Mouse (Mus musculus) neural tube, embryonic 15.5 days (tissue): Measurements from ENCODE around the gene Fthl17f. TPM values are rescaled to one million over a fixed set of nuclear protein-coding genes. Genes with fewer than 3 reads are reported as not detected.
"Not testable (repeated sequence)": the region's sequence is repeated elsewhere in the genome, so short reads cannot be mapped to it uniquely, and the experiment has no call there.

Experiments
- ATAC-seq: fragments of 200-750 bp; cut with Nextera tagmentation; 2 replicates; pipeline ENCODE4 v1.8.0; 2017; ENCODE audit warnings: mild to moderate bottlenecking, moderate TSS enrichment, moderate library complexity; ENCODE audit not compliant: low FRiP score
- H3K27ac ChIP-seq: fragments of 300-500 bp; sonication (generic); replicated peaks from 2 replicates; pipeline ENCODE4 v1.5.1; 2015; ENCODE audit warnings: mild to moderate bottlenecking, inconsistent platforms
- H3K27me3 ChIP-seq: fragments of 300-500 bp; sonication (generic); replicated peaks from 2 replicates; pipeline ENCODE4 v1.6.1; 2015; ENCODE audit warnings: inconsistent platforms
- H3K36me3 ChIP-seq: fragments of 300-500 bp; sonication (generic); 2 replicates; pipeline ENCODE4 v1.6.1; 2015; ENCODE audit warnings: inconsistent platforms
- H3K4me1 ChIP-seq: fragments of 300-500 bp; sonication (generic); 2 replicates; pipeline ENCODE4 v1.6.1; 2015; ENCODE audit warnings: inconsistent platforms
- H3K4me2 ChIP-seq: fragments of 300-500 bp; sonication (generic); 2 replicates; pipeline ENCODE4 v1.6.1; 2015; ENCODE audit warnings: inconsistent platforms, mild to moderate bottlenecking, moderate library complexity
- H3K4me3 ChIP-seq: fragments of 300-500 bp; sonication (generic); replicated peaks from 2 replicates; pipeline ENCODE4 v1.5.1; 2015; ENCODE audit warnings: mild to moderate bottlenecking, inconsistent platforms
- H3K9ac ChIP-seq: fragments of 300-500 bp; sonication (generic); replicated peaks from 2 replicates; pipeline ENCODE4 v1.6.1; 2015; ENCODE audit warnings: mild to moderate bottlenecking, inconsistent platforms
- H3K9me3 ChIP-seq: fragments of 300-500 bp; sonication (generic); replicated peaks from 2 replicates; pipeline ENCODE4 v1.6.1; 2016; ENCODE audit warnings: inconsistent platforms
- WGBS: fragments of 180-500 bp; shearing (Covaris S2); methylation state at CpG from one replicate; pipeline ENCODE4 v1.1.7; 2015; ENCODE audit warnings: mixed read lengths; 5-methylcytosine and 5-hydroxymethylcytosine counted together
- polyA plus RNA-seq: library from polyadenylated mRNA; unstranded; fragments of >200 nt; fragmentation: Nextera tagmentation; extraction: Ambion mirVana; gene quantifications from 2 replicates; pipeline ENCODE4 v1.2.1, GENCODE M21; 2015

Gene Fthl17f
- not detected in 2 replicates for polyA plus RNA-seq

DNA sequence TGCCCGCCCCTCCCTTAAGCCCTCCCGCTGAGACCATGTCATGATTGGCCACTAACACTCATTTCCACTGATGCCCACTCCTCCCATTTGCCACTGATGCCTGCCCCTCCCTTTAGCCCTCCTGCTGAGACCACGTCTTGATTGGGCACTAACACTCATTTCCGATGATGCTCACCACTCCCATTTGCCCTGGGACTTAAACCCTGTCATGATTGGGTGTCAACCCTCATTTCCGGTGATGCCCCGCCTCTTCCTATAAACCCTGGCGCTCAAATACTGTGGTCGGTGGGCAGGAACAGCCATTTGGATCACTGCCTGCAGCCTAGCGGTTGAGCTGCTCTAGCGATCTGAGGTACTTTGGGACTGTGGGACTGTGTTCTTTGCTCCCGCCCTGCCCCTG, at the start of gene Fthl17f:
Gene Fthl17f, plus strand, starts transcription at position 301 of the 400 bp plus-strand sequence.
- H3K36me3 ChIP-seq, H3K9ac ChIP-seq, H3K9me3 ChIP-seq, H3K4me2 ChIP-seq, ATAC-seq, H3K27ac ChIP-seq, H3K27me3 ChIP-seq, H3K4me1 ChIP-seq, H3K4me3 ChIP-seq: not testable (repeated sequence)
- WGBS: 94% methylated on average over 11 of the region's 11 CpGs

DNA sequence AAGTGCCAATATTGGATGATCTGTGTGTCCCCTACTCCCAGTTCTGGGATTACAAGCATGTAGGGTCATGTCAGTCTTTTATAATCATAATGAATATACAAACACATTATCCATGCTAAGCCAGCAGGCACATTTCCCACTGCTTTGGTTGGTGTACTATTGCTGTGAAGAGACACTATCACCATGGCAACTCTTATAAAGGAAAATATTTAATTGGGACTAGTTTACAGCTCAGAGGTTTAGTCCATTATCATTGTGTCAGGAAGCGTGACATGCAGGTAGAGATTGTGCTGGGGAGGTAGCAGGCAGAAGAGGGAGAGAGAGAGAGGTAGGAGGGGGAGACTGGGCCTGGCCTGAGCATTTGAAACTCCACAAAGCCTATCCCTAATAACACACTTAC, 46.7 kb upstream of the Fthl17f start:
- no peaks in the 10 kb centered on the region for H3K36me3 ChIP-seq
- no peaks in the 10 kb centered on the region for H3K4me1 ChIP-seq
- H3K4me3 ChIP-seq: no peak overlapping the region
- H3K4me2 ChIP-seq: no peak overlapping the region
- H3K27me3 ChIP-seq: no peaks in the 10 kb centered on the region
- no peaks in the 10 kb centered on the region for H3K9me3 ChIP-seq
- ATAC-seq: peak; percentile 47; the same call in 1 of the 2 replicates
- 50% methylated on average over 1 of the region's 1 CpGs for WGBS
- H3K27ac ChIP-seq: no peak overlapping the region
- no peak overlapping the region for H3K9ac ChIP-seq

DNA sequence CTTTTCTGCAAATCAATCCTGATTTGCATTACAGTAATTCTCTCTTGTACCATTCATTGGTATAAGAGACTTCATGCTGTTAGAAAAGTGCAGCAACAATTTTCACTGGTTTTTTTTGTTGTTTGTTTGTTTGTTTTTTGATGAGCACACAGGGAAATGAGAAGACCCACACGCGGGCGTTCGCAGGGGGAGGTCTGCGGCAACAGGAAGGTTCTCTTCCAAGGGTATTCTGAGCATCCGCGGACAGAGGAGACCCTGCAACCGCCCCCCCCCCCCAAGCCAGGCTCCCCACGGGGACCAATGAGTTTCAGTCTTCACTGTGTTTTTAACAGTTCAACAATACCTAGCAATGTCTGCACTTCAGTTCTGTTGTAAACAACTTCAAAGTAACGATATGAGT, 43.3 kb upstream of the Fthl17f start:
- H3K4me3 ChIP-seq: no peak overlapping the region
- H3K4me1 ChIP-seq: no peaks in the 10 kb centered on the region
- no peak overlapping the region for H3K9ac ChIP-seq
- no peaks in the 10 kb centered on the region for H3K9me3 ChIP-seq
- H3K27me3 ChIP-seq: no peaks in the 10 kb centered on the region
- H3K4me2 ChIP-seq: no peak overlapping the region
- no peak for ATAC-seq
- 58% methylated on average over 10 of the region's 10 CpGs for WGBS
- H3K36me3 ChIP-seq: no peaks in the 10 kb centered on the region
- no peak overlapping the region for H3K27ac ChIP-seq

DNA sequence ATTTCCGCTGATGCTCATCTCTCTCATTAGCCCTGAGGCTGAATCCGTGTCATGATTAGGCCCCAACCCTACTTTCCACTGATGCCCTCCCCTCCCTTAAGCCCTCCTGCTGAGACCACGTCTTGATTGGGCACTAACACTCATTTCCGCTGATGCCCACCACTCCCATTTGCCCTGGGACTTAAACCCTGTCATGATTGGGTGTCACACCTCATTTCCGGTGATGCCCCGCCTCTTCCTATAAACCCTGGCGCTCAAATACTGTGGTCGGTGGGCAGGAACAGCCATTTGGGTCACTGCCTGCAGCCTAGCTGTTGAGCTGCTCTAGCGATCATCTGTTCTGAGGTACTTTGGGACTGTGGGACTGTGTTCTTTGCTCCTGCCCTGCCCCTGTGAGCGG, 29.6 kb upstream of the Fthl17f start, which contains the start of gene Fthl17e:
Gene Fthl17e, plus strand, starts transcription at position 301 of the 400 bp plus-strand sequence.
- not testable (repeated sequence) for H3K9me3 ChIP-seq, ATAC-seq, H3K4me1 ChIP-seq, H3K27me3 ChIP-seq, H3K9ac ChIP-seq, H3K4me3 ChIP-seq, H3K4me2 ChIP-seq, H3K27ac ChIP-seq, H3K36me3 ChIP-seq
- no CpG with 5 or more reads among the region's 10 CpGs for WGBS

DNA sequence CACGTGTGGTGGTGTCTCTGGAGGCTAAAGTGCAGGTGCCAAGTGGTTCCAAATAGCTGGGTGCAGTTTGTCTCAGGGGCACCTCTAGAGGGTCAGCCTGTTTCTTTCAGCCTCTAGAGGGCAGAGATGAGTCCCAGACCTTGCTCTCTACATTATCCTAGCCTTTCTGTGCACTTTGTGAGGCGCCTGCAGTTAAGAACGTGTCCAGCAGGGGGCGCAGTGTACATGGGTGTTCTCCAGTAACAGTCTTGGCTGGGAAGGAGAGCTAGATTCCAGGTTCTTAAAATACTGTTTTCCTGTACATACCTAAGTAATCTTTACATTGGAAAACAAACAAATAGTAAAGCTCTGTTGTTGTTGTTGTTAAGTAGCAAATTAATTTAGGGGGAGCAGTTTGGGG, 21.2 kb upstream of the Fthl17f start:
- H3K27me3 ChIP-seq: not testable (repeated sequence)

DNA sequence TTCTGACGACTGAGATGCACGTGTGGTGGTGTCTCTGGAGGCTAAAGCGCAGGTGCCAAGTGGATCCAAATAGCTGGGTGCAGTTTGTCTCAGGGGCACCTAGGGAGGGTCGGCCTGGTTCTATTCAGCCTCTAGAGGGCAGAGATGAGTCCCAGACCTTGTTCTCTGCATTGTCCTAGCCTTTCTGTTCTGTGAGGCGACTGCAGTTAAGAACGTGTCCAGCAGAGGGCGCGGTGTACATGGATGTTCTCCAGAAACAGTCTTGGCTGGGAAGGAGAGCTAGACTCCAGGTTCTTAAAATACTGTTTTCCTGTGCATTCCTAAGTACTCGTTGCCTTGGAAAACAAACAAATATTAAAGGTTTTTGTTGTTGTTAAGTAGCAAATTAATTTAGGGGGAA, 1.9 kb upstream of the Fthl17f start:
- not testable (repeated sequence) for ATAC-seq, H3K4me2 ChIP-seq, H3K27me3 ChIP-seq, H3K4me1 ChIP-seq, H3K27ac ChIP-seq, H3K4me3 ChIP-seq, H3K9ac ChIP-seq, H3K9me3 ChIP-seq, H3K36me3 ChIP-seq
- 32% methylated on average over 7 of the region's 9 CpGs for WGBS

More for the DNA sequence above, 21.2 kb upstream of the Fthl17f start:
- not testable (repeated sequence) for H3K4me1 ChIP-seq, H3K4me2 ChIP-seq, H3K9me3 ChIP-seq, ATAC-seq, H3K36me3 ChIP-seq, H3K4me3 ChIP-seq, H3K27ac ChIP-seq, H3K9ac ChIP-seq
- 45% methylated on average over 3 of the region's 4 CpGs for WGBS

DNA sequence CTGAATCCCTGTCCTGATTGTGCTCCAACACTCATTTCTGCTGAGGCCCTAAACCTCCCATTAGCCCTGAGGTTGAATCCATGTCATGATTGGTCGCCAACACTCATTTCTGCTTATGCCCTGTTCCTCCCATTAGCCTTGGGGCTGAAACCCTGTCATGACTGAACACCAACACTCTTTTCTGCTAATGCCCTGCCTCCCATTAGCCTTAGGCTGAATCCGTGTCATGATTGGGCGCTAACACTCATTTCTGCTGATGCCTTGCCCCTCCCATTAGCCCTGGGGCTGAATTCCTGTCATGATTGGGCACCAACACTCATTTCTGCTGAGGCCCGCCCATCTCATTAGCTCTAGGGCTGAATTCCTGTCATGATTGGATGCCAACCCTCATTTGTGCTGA, 714 bp upstream of the Fthl17f start:
- Histone ChIP-seq H3K36me3 (no peaks in the 10 kb centered on the region), H3K9ac (no peak overlapping the region), H3K4me2 (no peak overlapping the region), H3K4me1 (no peaks in the 10 kb centered on the region), H3K27me3 (no peaks in the 10 kb centered on the region), H3K4me3 (no peak overlapping the region), H3K9me3 (no peaks in the 10 kb centered on the region), H3K27ac (no peak overlapping the region)
- no peak for ATAC-seq
- 88% methylated on average over 4 of the region's 4 CpGs for WGBS

DNA sequence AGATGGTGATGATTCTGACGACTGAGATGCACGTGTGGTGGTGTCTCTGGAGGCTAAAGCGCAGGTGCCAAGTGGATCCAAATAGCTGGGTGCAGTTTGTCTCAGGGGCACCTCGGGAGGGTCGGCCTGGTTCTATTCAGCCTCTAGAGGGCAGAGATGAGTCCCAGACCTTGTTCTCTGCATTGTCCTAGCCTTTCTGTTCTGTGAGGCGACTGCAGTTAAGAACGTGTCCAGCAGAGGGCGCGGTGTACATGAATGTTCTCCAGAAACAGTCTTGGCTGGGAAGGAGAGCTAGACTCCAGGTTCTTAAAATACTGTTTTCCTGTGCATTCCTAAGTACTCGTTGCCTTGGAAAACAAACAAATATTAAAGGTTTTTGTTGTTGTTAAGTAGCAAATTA, 14.9 kb downstream of the Fthl17f start:
- H3K9me3 ChIP-seq, ATAC-seq, H3K4me1 ChIP-seq, H3K9ac ChIP-seq, H3K27me3 ChIP-seq, H3K27ac ChIP-seq, H3K36me3 ChIP-seq, H3K4me3 ChIP-seq, H3K4me2 ChIP-seq: not testable (repeated sequence)
- WGBS: 23% methylated on average over 9 of the region's 10 CpGs

DNA sequence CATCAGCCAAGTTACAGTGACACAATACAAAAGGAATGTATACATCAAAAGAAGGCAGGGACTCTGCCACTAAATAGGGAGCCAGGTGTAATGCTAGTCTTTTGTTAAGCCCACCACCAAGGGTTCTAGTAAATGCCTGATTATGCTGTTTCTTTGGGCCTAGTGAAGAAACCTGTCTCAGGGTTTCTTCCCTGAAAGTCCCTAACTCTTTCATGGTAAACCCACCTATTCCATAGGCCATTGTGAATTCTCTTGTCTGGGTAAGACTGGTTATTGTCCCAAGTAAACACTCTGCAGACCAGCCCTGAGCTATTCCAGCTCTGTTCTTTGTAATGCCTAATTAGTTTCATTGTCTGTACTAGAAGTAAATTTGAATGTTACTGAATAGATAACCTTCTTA, 32.3 kb downstream of the Fthl17f start:
- H3K27me3 ChIP-seq, H3K27ac ChIP-seq, H3K36me3 ChIP-seq, H3K4me2 ChIP-seq, ATAC-seq, H3K9ac ChIP-seq, H3K4me1 ChIP-seq, H3K9me3 ChIP-seq, H3K4me3 ChIP-seq: not testable (repeated sequence)

DNA sequence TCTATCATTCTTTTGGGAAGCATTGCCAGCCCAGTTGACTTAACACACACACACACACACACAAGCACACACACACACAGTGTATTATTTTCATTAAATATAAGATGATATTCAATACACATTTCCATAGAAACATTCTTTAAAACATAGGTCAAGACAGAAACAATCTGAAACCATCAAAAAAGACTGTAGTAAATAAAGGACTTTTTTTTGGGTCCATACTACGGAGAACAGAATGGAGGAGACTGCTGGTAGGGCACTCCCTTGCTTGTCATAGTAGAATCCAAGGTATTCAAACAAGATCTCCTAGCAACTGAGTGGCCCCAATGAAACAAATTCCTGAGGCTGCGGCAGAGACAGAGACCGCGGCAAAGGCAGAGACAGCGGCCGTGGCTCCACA, 41.4 kb downstream of the Fthl17f start, which contains the start of gene 4930402K13Rik:
Gene 4930402K13Rik, plus strand, starts transcription at position 301 of the 400 bp plus-strand sequence.
- H3K36me3 ChIP-seq: no peaks in the 10 kb centered on the region
- WGBS: 75% methylated on average over 6 of the region's 6 CpGs
- H3K27ac ChIP-seq: no peak within 1 kb of the TSS
- H3K4me3 ChIP-seq: no peak within 1 kb of the TSS
- no peaks in the 10 kb centered on the region for H3K4me1 ChIP-seq
- no peak within 1 kb of the TSS for H3K4me2 ChIP-seq
- no peak for ATAC-seq
- no peaks in the 10 kb centered on the region for H3K9me3 ChIP-seq
- no peak within 1 kb of the TSS for H3K9ac ChIP-seq
- no peaks in the 10 kb centered on the region for H3K27me3 ChIP-seq

DNA sequence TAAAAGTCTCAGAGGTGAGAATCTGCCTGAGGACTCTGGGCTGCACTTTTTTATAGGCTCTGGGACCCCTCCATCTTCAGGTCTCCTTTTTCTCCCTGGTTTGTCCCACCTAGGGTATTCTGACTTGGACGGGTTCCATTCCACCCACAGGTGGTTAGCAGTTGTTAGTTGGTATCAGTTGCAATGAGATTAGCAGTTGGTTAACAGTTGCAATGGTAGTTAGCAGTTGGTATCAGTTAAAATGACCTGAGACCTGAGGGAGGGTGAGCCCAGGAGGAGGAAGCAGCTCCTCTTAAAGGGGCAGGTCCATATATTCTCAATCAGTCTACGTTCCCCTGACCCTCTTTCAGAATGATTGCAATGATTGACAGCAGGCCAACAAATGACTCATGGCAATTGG, 47.6 kb downstream of the Fthl17f start:
- H3K4me2 ChIP-seq: no peak overlapping the region
- no peak overlapping the region for H3K9ac ChIP-seq
- H3K36me3 ChIP-seq: no peaks in the 10 kb centered on the region
- H3K27me3 ChIP-seq: no peaks in the 10 kb centered on the region
- no peak overlapping the region for H3K27ac ChIP-seq
- H3K4me3 ChIP-seq: no peak overlapping the region
- no peaks in the 10 kb centered on the region for H3K9me3 ChIP-seq
- H3K4me1 ChIP-seq: no peaks in the 10 kb centered on the region
- WGBS: 61% methylated on average over 2 of the region's 2 CpGs
- no peak for ATAC-seq
